Mouse (Mus musculus): Measurements from ENCODE around the gene Sipa1l1. TPM values are rescaled to one million over a fixed set of nuclear protein-coding genes. Genes with fewer than 3 reads are reported as not detected.

The Sipa1l1 gene
- polyA plus RNA-seq, 1 experiment: 56.7 TPM

DNA sequence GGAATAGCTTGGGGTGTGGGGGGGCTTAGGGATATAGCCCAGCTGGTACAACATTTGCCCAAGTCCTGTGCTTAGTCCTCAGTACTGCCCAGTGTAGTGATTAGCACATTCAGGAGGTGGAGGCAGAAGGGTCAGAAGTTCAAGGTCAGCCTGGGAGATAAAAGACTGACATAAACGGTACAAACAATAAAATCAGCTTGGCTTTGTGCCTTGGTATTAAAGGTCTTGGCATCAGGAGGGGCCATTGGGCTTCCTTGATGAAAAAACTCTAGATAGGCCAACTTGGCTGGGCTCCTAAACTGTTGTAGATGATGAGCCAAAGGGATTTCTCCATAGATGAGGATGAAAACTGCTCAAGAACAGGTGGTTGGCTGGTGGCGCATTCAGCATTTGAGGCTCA, 283.3 kb downstream of the Sipa1l1 start:
- TF ChIP-seq GATA1 (IDR thresholded peaks at IDR 0.05; ENCODE audit: low read length): no peak

DNA sequence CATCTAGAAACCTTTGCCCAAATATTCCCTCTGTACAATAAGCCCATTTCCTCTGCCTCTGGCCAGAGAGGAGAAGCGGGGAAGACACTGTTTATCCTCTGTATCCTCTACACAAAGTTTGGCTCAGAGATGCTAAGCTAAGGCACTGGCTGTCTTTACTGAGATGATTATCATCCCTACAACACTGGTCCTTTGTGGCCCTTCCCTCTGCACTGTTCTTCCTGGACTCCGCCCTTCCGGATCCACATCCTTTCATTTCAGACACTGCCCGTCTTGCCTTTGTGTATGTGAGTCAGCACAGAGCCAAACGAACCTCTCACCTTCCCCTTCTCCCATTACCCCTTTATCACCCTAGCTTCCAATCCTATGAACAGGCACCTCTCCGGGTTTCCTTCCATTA, 285.3 kb downstream of the Sipa1l1 start:
- no peak for TF ChIP-seq GATA1 (IDR thresholded peaks at IDR 0.05; ENCODE audit: low read length)

DNA sequence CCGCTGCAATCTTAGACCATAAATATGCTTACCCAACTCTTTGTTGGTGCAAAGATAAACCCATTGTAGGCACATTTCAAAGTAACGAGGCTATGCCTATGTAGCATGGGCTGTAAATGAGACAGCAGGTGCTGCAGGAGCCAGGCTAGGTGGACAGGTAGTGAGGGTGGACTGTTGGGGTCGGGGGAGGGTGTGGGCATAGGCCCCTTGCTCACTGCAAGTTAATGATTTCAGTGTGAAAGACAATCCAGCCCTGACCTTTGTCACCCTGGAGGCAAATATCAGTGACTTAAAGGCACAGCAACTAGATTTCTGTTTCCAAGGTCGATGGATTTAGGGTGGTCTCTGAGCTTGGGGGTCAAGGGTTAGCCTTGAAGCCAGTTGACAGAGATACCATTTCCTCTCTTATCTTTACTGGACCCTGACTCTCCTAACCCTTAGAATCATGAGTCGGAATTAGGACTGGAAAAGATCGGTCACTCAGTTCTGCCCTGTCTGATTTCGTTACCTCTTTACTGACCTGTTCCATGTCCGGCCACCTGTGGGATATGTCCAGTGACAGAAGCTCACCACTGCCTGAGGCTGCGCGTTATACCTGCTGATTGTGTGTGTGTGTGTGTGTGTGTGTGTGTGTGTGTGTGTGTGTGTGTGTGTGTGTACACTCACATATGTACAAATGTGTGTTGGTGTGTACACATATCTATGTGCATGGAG, 286.7 kb downstream of the Sipa1l1 start:
- TF ChIP-seq GATA1 (IDR thresholded peaks at IDR 0.05; ENCODE audit: low read length): no peak

DNA sequence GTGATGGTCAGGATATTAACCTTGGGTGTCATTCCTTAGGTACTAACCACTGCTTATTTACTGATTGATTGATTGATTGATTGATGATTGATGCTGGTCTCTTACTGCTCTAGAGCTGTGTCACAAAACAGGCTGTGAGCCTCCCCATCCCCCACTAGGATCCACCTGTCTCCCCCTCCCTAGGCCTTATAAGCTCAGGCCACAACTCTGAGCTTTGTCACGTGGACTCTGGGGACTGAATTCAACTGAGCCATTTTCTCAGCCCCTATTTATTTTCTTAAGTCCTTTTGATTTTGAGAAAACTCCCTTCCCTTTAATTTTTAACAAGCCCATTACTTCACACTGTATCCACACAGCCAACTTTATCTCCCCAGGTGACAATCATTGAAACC, 287.3 kb downstream of the Sipa1l1 start:
- TF ChIP-seq GATA1 (IDR thresholded peaks at IDR 0.05; ENCODE audit: low read length): no peak

DNA sequence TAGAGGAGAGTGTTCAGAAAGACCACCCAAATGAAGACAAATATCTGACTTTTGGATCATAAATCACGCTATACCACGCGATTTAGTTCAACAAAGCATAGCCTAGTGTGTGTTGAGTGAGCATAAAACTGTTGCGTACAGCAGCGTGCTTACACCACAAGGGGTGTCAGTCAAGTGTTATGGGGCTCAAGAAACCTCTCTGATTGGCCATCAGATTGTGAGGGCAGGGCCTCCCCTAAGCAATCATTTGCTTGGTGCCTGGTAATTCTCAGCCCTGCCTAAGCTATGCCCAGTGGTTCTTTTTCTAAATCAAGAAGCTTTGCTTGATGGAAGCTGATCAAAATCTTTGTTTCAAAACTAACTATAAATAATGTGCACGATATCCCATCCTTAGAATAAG, 288.5 kb downstream of the Sipa1l1 start:
- no peak for TF ChIP-seq GATA1 (IDR thresholded peaks at IDR 0.05; ENCODE audit: low read length)

DNA sequence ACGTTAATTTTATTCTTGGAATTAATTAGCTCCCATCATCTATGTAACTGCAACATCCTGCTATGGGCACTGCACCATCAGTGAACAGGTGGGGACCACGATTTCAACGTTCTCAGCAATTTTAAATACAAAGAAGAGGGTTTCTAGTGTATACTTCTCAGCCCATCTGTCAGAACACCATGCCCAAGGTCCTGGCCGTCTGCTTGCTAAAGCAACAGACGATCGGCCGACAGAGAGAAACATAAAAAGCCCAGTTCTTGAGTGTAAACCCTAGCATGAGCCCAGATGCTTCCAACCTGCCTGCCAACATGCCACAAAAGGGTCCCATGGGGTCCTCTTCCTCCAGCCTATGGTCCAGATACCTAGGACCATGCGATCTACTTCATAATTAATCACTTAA, 288.9 kb downstream of the Sipa1l1 start:
- TF ChIP-seq GATA1 (IDR thresholded peaks at IDR 0.05; ENCODE audit: low read length): no peak

DNA sequence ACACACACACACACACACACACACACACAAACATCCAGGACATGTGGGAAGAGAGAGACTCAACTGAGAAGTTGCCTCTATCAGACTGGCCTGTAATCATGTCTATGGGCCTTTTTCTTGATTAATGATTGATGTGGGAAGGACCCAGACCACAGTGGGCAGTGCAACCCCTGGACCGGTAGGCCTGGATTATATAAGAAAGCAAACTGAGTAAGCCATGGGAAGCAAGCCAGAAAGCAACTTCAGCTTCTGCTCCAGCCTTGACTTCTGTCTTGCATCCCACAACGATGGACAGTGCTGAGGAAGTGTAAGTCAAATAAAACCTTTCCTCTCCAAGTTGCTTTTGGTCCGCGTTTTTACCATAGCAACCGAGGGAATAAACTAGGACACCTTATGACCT, 298.1 kb downstream of the Sipa1l1 start:
- no peak for TF ChIP-seq GATA1 (IDR thresholded peaks at IDR 0.05; ENCODE audit: low read length)

DNA sequence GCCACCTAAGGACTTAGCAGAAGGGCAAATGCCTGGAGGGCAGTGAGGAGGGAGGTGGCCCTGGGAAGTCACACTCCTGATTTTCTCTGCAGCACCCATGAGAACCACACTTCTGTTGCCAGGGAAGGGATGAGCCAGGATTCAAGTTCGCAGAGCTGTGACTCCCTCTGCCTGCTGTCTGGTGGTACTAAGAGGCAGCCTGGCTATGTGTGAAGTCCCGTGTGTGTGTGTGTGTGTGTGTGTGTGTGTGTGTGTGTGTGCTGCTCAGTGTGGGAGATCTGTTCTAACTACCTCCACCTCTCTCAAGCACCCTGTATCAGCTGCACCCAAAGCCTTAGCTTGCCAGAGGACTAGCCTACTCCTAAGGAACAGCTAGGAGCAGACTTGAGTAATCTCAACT, 298.5 kb downstream of the Sipa1l1 start:
- no peak for TF ChIP-seq GATA1 (IDR thresholded peaks at IDR 0.05; ENCODE audit: low read length)

DNA sequence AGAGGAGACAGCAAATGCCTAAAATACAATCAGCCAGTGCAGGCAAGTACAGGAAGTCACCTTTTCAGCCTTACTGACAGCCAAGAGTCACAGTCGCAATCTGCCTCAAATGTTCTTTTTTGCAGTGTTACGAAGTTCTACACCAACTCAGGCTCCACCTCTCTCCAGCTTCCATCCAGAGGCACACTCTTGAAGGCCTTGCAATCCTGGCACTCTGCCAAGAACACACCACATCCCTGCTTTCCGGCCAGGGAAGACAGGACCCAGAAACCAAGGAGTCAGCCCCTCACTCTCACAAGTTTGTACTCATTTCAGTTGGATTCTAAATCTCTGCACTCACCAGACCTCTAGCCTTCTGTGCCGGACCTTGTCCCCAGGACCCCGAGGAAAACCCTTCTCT, 299.3 kb downstream of the Sipa1l1 start:
- TF ChIP-seq GATA1 (IDR thresholded peaks at IDR 0.05; ENCODE audit: low read length): no peak

DNA sequence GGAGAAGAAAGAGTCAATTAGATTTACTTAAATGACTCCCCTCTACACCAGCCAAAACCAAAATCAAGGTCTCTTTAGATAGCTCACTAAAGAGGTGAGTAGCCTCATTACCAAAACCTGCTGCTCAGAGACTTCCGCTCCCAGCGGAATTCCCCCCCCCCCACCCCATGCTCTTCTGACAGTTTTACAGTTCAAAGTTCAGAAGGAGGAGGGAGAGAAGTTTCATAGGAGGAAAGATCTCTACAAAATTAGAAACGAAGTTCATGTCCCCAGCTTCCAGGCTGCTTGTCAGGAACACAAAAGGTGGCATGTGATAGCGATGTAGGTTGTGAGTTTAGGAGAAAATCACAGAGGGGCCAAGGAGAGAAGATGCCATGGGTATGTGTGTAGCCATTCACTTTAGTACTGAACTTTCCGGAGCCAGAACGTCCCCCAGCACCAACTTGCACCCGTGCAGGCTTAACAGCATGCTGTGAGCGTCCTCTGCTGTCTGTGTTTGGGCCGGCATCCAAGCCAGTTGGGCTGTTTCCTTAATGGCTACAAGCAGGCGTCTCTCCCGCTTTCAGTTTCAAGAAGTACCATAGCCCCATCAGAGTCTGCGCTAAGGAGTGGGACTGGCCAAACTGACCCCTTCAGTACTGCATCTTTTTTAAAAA, 300.7 kb downstream of the Sipa1l1 start:
- TF ChIP-seq GATA1 (IDR thresholded peaks at IDR 0.05; ENCODE audit: low read length): no peak

DNA sequence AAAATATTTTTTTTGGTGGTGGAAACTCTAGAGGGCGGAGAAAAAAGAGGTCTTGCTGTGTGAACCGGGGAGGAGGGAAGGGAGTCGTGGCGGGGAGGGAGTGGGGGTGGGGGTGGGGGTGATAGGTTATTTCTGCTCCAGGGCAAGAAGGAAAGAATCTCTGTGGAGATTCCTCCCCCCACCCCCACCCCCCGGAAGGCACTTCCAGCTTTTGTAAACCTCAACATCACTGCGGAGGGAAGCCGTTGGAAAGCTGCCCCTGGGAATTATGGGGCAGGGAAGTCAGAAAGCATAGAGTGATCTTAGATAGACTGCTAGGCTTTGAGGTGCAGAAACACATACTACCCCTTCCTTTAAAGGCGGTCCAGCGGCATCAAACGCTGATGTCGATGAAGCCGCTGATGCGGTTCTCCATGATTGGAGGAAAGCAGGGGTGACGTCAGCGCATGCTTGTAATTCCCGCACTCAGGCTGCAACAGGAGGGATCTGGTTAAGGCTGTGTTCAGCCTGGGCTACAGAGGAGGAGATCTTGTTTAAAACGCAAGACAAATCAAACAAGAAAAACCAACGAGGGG, 301.3 kb downstream of the Sipa1l1 start:
- no peak for TF ChIP-seq GATA1 (IDR thresholded peaks at IDR 0.05; ENCODE audit: low read length)

DNA sequence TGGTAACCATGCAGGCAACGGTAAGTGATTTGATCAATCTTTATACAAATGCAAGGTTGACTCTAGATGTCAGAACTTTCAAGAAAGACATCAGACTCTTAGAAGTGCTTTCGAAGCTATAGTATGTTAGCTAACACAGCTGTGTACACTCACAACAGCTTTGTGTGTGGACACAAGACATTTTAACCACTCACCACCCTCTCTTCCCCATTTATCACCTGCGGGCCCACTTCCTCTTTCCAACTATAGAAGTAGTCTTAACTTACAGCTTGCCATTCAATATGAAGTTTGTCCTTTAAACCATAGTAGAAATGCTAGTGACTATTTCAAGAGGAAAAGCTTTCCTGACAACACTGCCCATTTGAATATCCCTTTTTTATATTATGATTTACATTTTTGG, 303.7 kb downstream of the Sipa1l1 start:
- no peak for TF ChIP-seq GATA1 (IDR thresholded peaks at IDR 0.05; ENCODE audit: low read length)

DNA sequence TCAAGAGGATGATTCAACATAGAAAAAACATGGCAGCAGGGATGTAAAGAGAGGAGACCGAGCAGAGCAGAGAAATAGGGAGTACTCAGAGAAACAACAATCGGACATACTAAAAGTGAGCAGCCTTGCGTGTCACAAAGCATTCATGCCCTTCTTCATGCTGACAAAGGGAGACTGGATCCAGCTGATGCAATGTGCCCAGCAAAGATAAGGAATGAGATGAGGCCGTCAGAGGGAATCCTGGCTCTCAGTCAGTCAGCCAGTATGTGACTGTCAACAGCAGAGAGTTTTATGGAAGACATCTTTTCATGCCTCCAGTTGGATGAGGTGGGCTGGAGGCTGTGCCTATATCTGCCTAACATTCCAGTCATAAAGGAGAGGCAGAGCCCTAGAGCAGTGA, 304.1 kb downstream of the Sipa1l1 start:
- TF ChIP-seq GATA1 (IDR thresholded peaks at IDR 0.05; ENCODE audit: low read length): no peak

DNA sequence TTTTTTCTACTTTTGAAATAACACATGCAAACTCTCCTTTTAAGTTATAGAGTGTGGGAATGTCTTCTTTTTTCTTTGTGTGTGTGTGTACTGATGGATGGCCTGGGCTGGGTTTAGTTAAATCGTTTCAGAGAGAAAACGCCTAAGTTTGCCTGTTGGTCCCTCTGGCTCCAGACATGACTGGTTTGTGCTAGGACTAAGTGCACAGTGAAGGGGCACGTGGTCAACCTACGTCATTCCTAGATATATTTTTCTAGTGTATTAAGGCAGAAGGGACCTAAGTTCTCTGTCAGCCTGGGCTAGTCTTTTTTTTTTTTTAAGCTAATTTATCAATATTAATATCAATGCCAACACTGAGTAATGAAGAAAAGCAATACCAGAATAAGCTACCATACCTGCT, 305.3 kb downstream of the Sipa1l1 start:
- TF ChIP-seq GATA1 (IDR thresholded peaks at IDR 0.05; ENCODE audit: low read length): no peak

DNA sequence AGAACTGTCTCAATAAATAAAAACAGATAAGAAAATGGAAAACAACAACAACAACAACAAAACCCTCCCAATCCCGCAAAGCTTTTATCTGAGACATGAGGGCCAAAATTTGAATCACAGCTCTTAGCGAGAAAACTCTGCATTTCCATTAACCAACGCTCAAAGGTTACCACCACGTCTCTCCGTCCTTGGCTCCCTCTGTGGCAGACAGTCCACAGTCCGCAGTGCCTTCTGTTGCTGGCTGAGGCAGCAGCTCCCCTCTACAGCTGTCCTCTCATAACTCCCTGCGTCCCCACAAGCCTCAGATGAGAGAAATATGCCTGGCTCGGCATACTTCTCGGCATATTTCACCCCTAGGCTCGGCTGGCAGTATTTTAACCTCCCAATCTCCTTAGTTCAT, 306.9 kb downstream of the Sipa1l1 start:
- no peak for TF ChIP-seq GATA1 (IDR thresholded peaks at IDR 0.05; ENCODE audit: low read length)

DNA sequence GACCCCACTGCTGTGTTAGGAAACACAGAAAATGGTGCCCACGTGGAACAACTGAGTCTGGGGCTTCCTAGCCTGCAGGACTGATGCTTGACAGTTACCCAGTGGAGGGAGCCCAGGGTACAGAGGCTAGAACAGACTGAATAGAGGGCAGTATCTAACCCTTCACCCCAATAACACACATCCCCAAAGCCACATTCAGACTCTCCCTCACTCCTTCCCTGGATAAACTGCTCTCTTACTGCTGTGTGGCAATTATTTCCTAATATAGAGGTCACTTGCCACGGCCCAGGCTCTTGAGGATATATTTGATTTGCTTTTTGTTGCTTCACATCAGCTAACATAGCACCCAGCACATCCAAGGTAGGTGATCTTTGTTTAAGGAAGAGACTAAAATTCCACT, 307.5 kb downstream of the Sipa1l1 start:
- no peak for TF ChIP-seq GATA1 (IDR thresholded peaks at IDR 0.05; ENCODE audit: low read length)

DNA sequence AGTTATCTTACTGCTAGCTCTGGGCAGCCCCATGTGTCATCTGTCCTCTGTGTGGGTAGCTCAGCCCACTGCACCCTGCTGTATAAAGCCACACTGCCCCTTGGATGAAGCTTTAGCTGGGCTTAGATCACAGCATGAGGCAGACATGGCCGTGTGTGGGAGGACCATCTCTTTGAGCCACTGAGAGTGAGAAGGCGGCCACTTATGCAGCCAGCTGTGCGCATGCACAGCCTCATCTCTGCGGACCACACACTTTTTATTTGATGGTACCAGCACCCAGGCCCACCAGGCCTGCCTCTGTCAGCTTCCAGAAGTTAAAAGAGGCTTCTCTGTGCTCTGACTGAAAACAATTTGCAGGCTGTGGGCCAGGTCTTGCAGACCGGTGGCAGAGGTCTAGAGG, 308.7 kb downstream of the Sipa1l1 start:
- TF ChIP-seq GATA1 (IDR thresholded peaks at IDR 0.05; ENCODE audit: low read length): no peak
